Mouse (Mus musculus): ENCODE measurements around the gene Gm21256. TPM values are rescaled to one million over a fixed set of nuclear protein-coding genes. Genes with fewer than 3 reads are reported as not detected.
"Not testable (repeated sequence)": the region's sequence is repeated elsewhere in the genome, so short reads cannot be mapped to it uniquely, and the experiment has no call there.

Gm21256 gene
- not detected in 2 replicates for polyA plus RNA-seq (2015; fragmentation: Nextera tagmentation; extraction: Ambion mirVana)

DNA sequence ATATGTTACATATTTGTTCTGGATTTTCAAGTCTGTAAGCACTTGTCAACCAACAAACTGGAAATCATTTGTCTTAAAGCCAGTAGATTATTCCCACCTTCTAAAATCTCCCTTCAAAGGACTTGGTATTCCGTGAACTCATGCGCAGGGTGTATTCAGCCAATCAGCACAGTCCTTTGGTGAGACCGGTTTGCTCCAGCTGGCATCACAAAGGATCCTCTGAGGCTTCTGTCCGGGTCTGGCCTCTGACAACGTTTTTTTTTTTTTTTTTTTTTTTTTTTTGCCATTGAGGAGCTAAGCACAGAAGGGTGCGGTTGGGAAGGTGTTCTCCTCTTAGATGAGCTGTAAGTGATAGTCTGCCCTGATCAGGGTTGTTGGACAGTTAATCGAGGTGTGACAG, at the start of gene Gm21256:
Gm21256 (plus strand) TSS at position 301 of the 400 bp plus-strand sequence.
- not testable (repeated sequence) for H3K4me2 ChIP-seq (ENCODE audit: low read length); H3K4me3 ChIP-seq (ENCODE audit: low read depth, low read length); H3K9me3 ChIP-seq (replicated peaks; ENCODE audit: control insufficient read depth, low read length, poor library complexity, severe bottlenecking); H3K9ac ChIP-seq (ENCODE audit: low read depth, low read length); H3K27ac ChIP-seq (ENCODE audit: low read length); ATAC-seq; H3K27me3 ChIP-seq (ENCODE audit: control insufficient read depth, insufficient read depth, low read depth, low read length); H3K36me3 ChIP-seq (ENCODE audit: control insufficient read depth, insufficient read depth, low read length); H3K4me1 ChIP-seq (ENCODE audit: control insufficient read depth, insufficient read depth, low read length)
- WGBS: no CpG with 5 or more reads among the region's 7 CpGs

Other genes with a start within 250 kb of the Gm21256 start
- gene Gm21170, start 240.1 kb downstream of the Gm21256 start, polyA plus RNA-seq (2015; fragmentation: Nextera tagmentation; extraction: Ambion mirVana): not detected in 2 replicates